Mouse (Mus musculus) thymus, postnatal 10 days (tissue): ENCODE measurements around the gene Olfr1252.

ENCODE experiments used
- DNase-seq, 2 experiments: peaks; one replicate each; pipeline ENCODE4 v3.0.0; 2021; ENCODE audit warnings: low spot score in 2 of 2

The Olfr1252 gene

DNA sequence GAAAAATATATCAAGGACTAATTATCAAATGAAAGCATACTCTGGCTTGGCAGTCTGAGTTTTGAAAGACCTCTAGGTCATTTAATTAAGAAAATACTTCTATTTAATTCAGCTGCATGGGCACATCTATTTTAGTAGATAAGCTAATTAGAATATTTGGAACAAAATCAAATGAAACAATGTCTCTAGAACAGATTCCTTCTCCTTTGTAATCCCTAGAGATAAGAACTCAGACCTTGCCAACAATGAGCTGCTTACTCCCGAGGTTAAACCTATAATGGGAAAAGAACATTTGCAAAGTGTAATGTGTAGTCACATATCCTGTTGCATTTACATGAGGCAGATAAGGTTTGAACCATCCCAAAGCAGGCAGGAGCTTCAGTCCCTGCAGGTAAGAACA, at the start of gene Olfr1252:
TSS of gene Olfr1252 (minus strand) at position 101 of the 400 bp plus-strand sequence.
- no peak for DNase-seq

GRCm38 (mm10) chr2:89756990-89757389, 32.2 kb upstream of the Olfr1252 start, which contains the start of gene Olfr1253:
Gene Olfr1253 (minus strand): TSS chr2:89757090.
- no peak for DNase-seq

DNA sequence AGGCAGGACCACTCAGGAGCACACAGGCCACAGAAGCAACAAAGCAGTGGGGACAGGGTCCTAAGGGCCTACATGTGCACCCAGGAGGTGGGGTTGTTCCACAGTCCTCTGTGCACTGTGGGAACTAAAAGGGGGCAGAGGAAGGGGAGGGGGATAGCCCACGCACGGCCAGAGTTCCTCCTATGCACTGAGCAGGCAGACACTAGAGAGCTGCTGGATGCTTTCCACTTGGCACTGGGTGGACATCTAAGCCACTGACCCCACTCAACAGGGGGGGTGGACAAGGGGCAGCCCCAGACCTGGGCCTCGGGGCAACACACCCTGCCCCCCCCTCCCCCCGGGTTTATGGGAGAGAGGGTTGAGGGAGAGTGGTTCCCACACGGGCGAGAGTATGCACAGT, 32.8 kb downstream of the Olfr1252 start:
- DNase-seq, result no peak

GRCm38 (mm10) chr2:89671836-89672235, 53.0 kb downstream of the Olfr1252 start, which contains the start of gene Olfr1251:
Gene Olfr1251 (minus strand): TSS chr2:89671936.
- no peak for DNase-seq
